Mouse (Mus musculus) cortical plate, adult 2 months (tissue): Measurements from ENCODE around the gene Dpagt1.

Experiments
- CTCF ChIP-seq: fragments of 200-500 bp; IDR thresholded peaks from 2 replicates; pipeline ENCODE4 v1.5.1; 2011; ENCODE audit warnings: mild to moderate bottlenecking, control low read depth, low read length; ENCODE audit not compliant: insufficient read depth; ENCODE audit errors: extremely low read depth
- POLR2A ChIP-seq: fragments of 200-500 bp; IDR thresholded peaks from 2 replicates; pipeline ENCODE4 v1.6.1; 2011; ENCODE audit warnings: mild to moderate bottlenecking, low read length, control low read depth; ENCODE audit not compliant: insufficient read depth; ENCODE audit errors: extremely low read depth

- TF ChIP-seq POLR2A (no peak), CTCF (no peak)
These were observed 38.8 kb upstream of the Dpagt1 start for GRCm38 (mm10) chr9:44287003-44287400.
